Mouse (Mus musculus) myocyte (in vitro differentiated cells): ENCODE data around the gene Plppr2. TPM values are rescaled to one million over a fixed set of nuclear protein-coding genes. Genes with fewer than 3 reads are reported as not detected.

ENCODE experiments used
- H3K27me3 ChIP-seq: one replicate; pipeline ENCODE4 v1.6.1; 2011; ENCODE audit not compliant: control insufficient read depth, insufficient read depth, insufficient read length
- H3K36me3 ChIP-seq: one replicate; pipeline ENCODE4 v1.6.1; 2011; ENCODE audit not compliant: control insufficient read depth, insufficient read depth
- H3K4me2 ChIP-seq: one replicate; pipeline ENCODE4 v1.6.1; 2011; ENCODE audit warnings: low read depth, control low read depth
- H3K4me3 ChIP-seq: one replicate; pipeline ENCODE4 v1.5.1; 2011; ENCODE audit warnings: mild to moderate bottlenecking, control low read depth, moderate library complexity
- H3K79me2 ChIP-seq: one replicate; pipeline ENCODE4 v1.6.1; 2011; ENCODE audit not compliant: control insufficient read depth, insufficient read depth
- H3ac ChIP-seq: one replicate; pipeline ENCODE4 v1.6.1; 2011; ENCODE audit not compliant: control insufficient read depth, insufficient read length
- CEBPB ChIP-seq: IDR thresholded peaks from 2 replicates; pipeline ENCODE4 v1.6.1; 2011; ENCODE audit warnings: mild to moderate bottlenecking, moderate library complexity; ENCODE audit not compliant: poor library complexity, insufficient read depth, severe bottlenecking
- E2F4 ChIP-seq: IDR thresholded peaks from one replicate; pipeline ENCODE4 v1.6.1; 2011; ENCODE audit warnings: mild to moderate bottlenecking, control low read depth, moderate library complexity; ENCODE audit not compliant: insufficient read depth
- MAX ChIP-seq: IDR thresholded peaks from one replicate; pipeline ENCODE4 v1.6.1; 2011; ENCODE audit warnings: low read depth, mild to moderate bottlenecking, control low read depth
- MYOD1 ChIP-seq, 3 experiments: IDR thresholded peaks; one replicate each; pipeline ENCODE4 v1.6.1; 2011; ENCODE audit warnings: control low read depth in 2 of 3, low read depth in 2 of 3, mild to moderate bottlenecking in 2 of 3, moderate library complexity in 1 of 3; ENCODE audit not compliant: insufficient read length in 2 of 3, control insufficient read depth in 1 of 3
- MYOG ChIP-seq, 3 experiments: IDR thresholded peaks; one replicate each; pipeline ENCODE4 v1.6.1; 2011; ENCODE audit warnings: control low read depth in 2 of 3, low read depth in 2 of 3, mild to moderate bottlenecking in 2 of 3; ENCODE audit not compliant: insufficient read length in 2 of 3, control insufficient read depth in 1 of 3, insufficient read depth in 1 of 3
- POLR2A ChIP-seq: IDR thresholded peaks from one replicate; pipeline ENCODE4 v1.6.1; 2011; ENCODE audit warnings: low read depth, mild to moderate bottlenecking, control low read depth, moderate library complexity; ENCODE audit not compliant: insufficient read length
- POLR2AphosphoS2 ChIP-seq: IDR thresholded peaks from one replicate; pipeline ENCODE4 v1.6.1; 2011; ENCODE audit warnings: low read depth, control low read depth; ENCODE audit not compliant: insufficient read length
- REST ChIP-seq: IDR thresholded peaks from one replicate; pipeline ENCODE4 v1.6.1; 2011; ENCODE audit warnings: mild to moderate bottlenecking, control low read depth, moderate library complexity; ENCODE audit not compliant: insufficient read depth, insufficient read length
- SRF ChIP-seq: IDR thresholded peaks from one replicate; pipeline ENCODE4 v1.6.1; 2011; ENCODE audit warnings: low read depth; ENCODE audit not compliant: control insufficient read depth, insufficient read length
- TCF12 ChIP-seq: IDR thresholded peaks from one replicate; pipeline ENCODE4 v1.6.1; 2011; ENCODE audit warnings: mild to moderate bottlenecking, control low read depth; ENCODE audit not compliant: poor library complexity, insufficient read depth, severe bottlenecking
- TCF3 ChIP-seq: IDR thresholded peaks from one replicate; pipeline ENCODE4 v1.6.1; 2011; ENCODE audit warnings: low read depth, control low read depth; ENCODE audit not compliant: insufficient read length
- USF1 ChIP-seq: IDR thresholded peaks from one replicate; pipeline ENCODE4 v1.6.1; 2011; ENCODE audit warnings: low read depth, mild to moderate bottlenecking, control low read depth, moderate library complexity
- polyA plus RNA-seq: library from polyadenylated mRNA; unstranded; fragments of >200 nt; fragmentation: generic; extraction: Trizol; gene quantifications from one replicate; pipeline ENCODE4 v1.2.1, GENCODE M21; 2012; ENCODE audit warnings: missing spikeins

Plppr2 gene
- polyA plus RNA-seq, 1 experiment = 21.5 TPM

- H3K79me2 ChIP-seq = no peaks in the 10 kb centered on the region
- no peak for TF ChIP-seq TCF12
- TF ChIP-seq MYOG (IDR thresholded peaks at IDR 0.05; ENCODE audit: control insufficient read depth in 1 of 3, insufficient read depth in 1 of 3, insufficient read length in 2 of 3, low read depth in 2 of 3) = no peak
- no peak for TF ChIP-seq MYOD1 (IDR thresholded peaks at IDR 0.05; ENCODE audit: control insufficient read depth in 1 of 3, insufficient read length in 2 of 3, low read depth in 2 of 3)
- TF ChIP-seq MAX = no peak
- TF ChIP-seq TCF3 = no peak
- no peak for TF ChIP-seq CEBPB
- no peak for TF ChIP-seq SRF
- no peak for TF ChIP-seq USF1
- no peak for TF ChIP-seq E2F4
- no peak for TF ChIP-seq REST
- no peak overlapping the region for H3ac ChIP-seq
- H3K27me3 ChIP-seq = no peaks in the 10 kb centered on the region
- H3K4me2 ChIP-seq = no peak overlapping the region
- H3K36me3 ChIP-seq = no peaks in the 10 kb centered on the region
- H3K4me3 ChIP-seq = no peak overlapping the region
These were observed 4.8 kb upstream of the Plppr2 start for GRCm38 (mm10) chr9:21932006-21932405.

GRCm38 (mm10) chr9:21932445-21933137 lies 4.2 kb upstream of the Plppr2 start:
- Histone ChIP-seq H3K79me2 (peaks cover 2% of the 10 kb centered on the region), H3K36me3 (no peaks in the 10 kb centered on the region), H3ac (no peak overlapping the region), H3K27me3 (no peaks in the 10 kb centered on the region), H3K4me3 (no peak overlapping the region), H3K4me2 (peak overlapping the region; percentile 30)
- TF ChIP-seq POLR2AphosphoS2 (no peak), TCF12 (no peak), USF1 (no peak), CEBPB (no peak), POLR2A (no peak), SRF (no peak), MAX (no peak), E2F4 (no peak), MYOD1 (IDR thresholded peaks at IDR 0.05; ENCODE audit: control insufficient read depth in 1 of 3, insufficient read length in 2 of 3, low read depth in 2 of 3) (peak in 2 of 3 experiments; percentile 76 to 92), TCF3 (peak; percentile 8), MYOG (IDR thresholded peaks at IDR 0.05; ENCODE audit: control insufficient read depth in 1 of 3, insufficient read depth in 1 of 3, insufficient read length in 2 of 3, low read depth in 2 of 3) (peak in 2 of 3 experiments; percentile 92 to 94), REST (no peak)

GRCm38 (mm10) chr9:21934021-21934420 lies 2.8 kb upstream of the Plppr2 start:
- Histone ChIP-seq H3K79me2 (peaks cover 3% of the 10 kb centered on the region), H3K27me3 (no peaks in the 10 kb centered on the region), H3ac (no peak overlapping the region), H3K4me3 (no peak overlapping the region), H3K36me3 (no peaks in the 10 kb centered on the region), H3K4me2 (no peak overlapping the region)
- TF ChIP-seq MAX (no peak), REST (no peak)

- Histone ChIP-seq H3ac (no peak overlapping the region), H3K4me2 (no peak overlapping the region), H3K36me3 (no peaks in the 10 kb centered on the region), H3K27me3 (no peaks in the 10 kb centered on the region), H3K4me3 (no peak overlapping the region), H3K79me2 (peaks cover 3% of the 10 kb centered on the region)
- no peak for TF ChIP-seq TCF12
- TF ChIP-seq SRF = no peak
- TF ChIP-seq REST = no peak
- TF ChIP-seq CEBPB = no peak
- TF ChIP-seq TCF3 = no peak
- no peak for TF ChIP-seq E2F4
- TF ChIP-seq USF1 = no peak
- no peak for TF ChIP-seq MYOD1 (IDR thresholded peaks at IDR 0.05; ENCODE audit: control insufficient read depth in 1 of 3, insufficient read length in 2 of 3, low read depth in 2 of 3)
- TF ChIP-seq MYOG (IDR thresholded peaks at IDR 0.05; ENCODE audit: control insufficient read depth in 1 of 3, insufficient read depth in 1 of 3, insufficient read length in 2 of 3, low read depth in 2 of 3) = no peak
- no peak for TF ChIP-seq POLR2AphosphoS2
- TF ChIP-seq MAX = no peak
- no peak for TF ChIP-seq POLR2A
These were observed 1.2 kb upstream of the Plppr2 start for GRCm38 (mm10) chr9:21935466-21936131.

- Histone ChIP-seq H3K79me2 (peaks cover 3% of the 10 kb centered on the region), H3K27me3 (no peaks in the 10 kb centered on the region), H3K36me3 (no peaks in the 10 kb centered on the region), H3ac (peak overlapping the region; percentile 60), H3K4me2 (peak overlapping the region; percentile 74), H3K4me3 (peak overlapping the region; percentile 34)
- TF ChIP-seq TCF3 = no peak
- no peak for TF ChIP-seq POLR2A
- TF ChIP-seq E2F4 = no peak
These were observed 910 bp downstream of the Plppr2 start for GRCm38 (mm10) chr9:21937711-21938175.
